Mouse (Mus musculus) C2C12 (cell line): ENCODE data around the gene Kras.

Experiments used
- CTCF ChIP-seq: IDR thresholded peaks from one replicate; pipeline ENCODE4 v1.5.1; 2011; ENCODE audit not compliant: control insufficient read depth, insufficient read depth, insufficient read length
- FOSL1 ChIP-seq: IDR thresholded peaks from one replicate; pipeline ENCODE4 v1.8.0; 2011; ENCODE audit warnings: mild to moderate bottlenecking, low read length; ENCODE audit not compliant: poor library complexity, insufficient read depth, severe bottlenecking

DNA sequence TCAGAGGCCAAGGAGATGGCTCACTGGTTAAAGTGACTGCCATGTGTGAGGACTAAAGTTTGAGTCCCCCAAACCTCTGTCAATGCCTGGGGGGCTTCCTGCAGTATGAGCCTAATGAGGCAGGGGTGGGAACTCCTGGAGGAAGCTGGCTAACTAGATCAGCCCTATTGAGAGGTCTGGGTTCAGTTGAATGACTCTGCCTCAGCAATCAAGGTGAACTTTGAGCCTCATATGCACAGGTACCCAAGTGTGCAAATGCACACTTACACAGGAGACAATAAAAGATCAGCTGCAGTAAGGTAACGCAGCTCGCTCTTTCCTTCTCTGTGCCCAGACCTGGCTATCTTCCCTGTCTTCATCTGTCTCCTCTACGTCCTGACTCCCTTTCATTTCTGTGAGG is 57.0 kb downstream of the Kras start:
- no peak for TF ChIP-seq FOSL1
- TF ChIP-seq CTCF: no peak
